Mouse (Mus musculus) embryonic fibroblast, embryonic 13.5 days (primary cell): ENCODE measurements around the gene Dntt.

Source experiments
- CTCF ChIP-seq: IDR thresholded peaks from 2 replicates; pipeline ENCODE4 v1.5.1; 2011; ENCODE audit warnings: mild to moderate bottlenecking, control low read depth, low read length, moderate library complexity, borderline replicate concordance; ENCODE audit not compliant: insufficient read depth
- POLR2A ChIP-seq: IDR thresholded peaks from 2 replicates; pipeline ENCODE4 v1.6.1; 2011; ENCODE audit warnings: low read depth, mild to moderate bottlenecking, control low read depth, low read length, moderate library complexity

DNA sequence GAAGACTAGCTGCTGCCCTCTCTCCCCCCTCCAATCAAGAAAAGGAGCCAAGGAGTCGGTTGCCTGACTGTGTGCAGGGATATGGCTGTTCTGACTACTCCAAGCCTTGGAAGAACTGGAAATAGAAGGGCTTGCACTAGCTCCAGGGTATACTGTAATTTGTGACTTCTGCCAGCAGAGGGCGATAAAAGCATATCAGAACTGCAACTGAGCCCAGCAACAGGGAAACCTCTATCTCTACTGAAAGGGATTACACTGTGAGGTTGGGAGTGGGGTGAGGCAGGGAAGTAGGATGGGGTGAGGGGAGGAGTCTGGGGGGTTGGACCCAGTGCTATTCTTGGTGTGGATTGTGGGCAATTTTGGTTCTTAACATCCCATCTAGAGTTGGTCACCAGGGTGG lies 57.6 kb downstream of the Dntt start:
- TF ChIP-seq CTCF: no peak
- no peak for TF ChIP-seq POLR2A
